Mouse (Mus musculus) E14TG2a.4 (cell line): Measurements from ENCODE around the gene Dupd1.

Experiments
- CTCF ChIP-seq: conservative IDR thresholded peaks from 2 replicates; pipeline ENCODE4 v1.5.1; 2014; ENCODE audit warnings: low read length
- NANOG ChIP-seq: IDR thresholded peaks from 2 replicates; pipeline ENCODE4 v1.6.1; 2014; ENCODE audit warnings: borderline replicate concordance, low read length, mixed read lengths
- POU5F1 ChIP-seq: IDR thresholded peaks from 2 replicates; pipeline ENCODE4 v1.6.1; 2014; ENCODE audit warnings: low read length, borderline replicate concordance

GRCm38 (mm10) chr14:21761560-21761959, 47.2 kb upstream of the Dupd1 start:
- no peak for TF ChIP-seq CTCF
- TF ChIP-seq NANOG, result no peak
- TF ChIP-seq POU5F1, result no peak
